Mouse (Mus musculus) embryonic fibroblast, embryonic 13.5 days (primary cell): ENCODE data around the gene Jam2. TPM values are rescaled to one million over a fixed set of nuclear protein-coding genes. Genes with fewer than 3 reads are reported as not detected.

Experiments
- H3K27ac ChIP-seq: 2 replicates; pipeline ENCODE4 v1.5.1; 2012; ENCODE audit warnings: low read length, control low read depth, inconsistent platforms; ENCODE audit not compliant: insufficient read depth
- H3K4me1 ChIP-seq: 2 replicates; pipeline ENCODE4 v1.6.1; 2011; ENCODE audit warnings: low read length; ENCODE audit not compliant: control insufficient read depth, insufficient read depth
- H3K4me3 ChIP-seq: 2 replicates; pipeline ENCODE4 v1.5.1; 2011; ENCODE audit warnings: mild to moderate bottlenecking, control low read depth, low read length; ENCODE audit not compliant: insufficient read depth
- CTCF ChIP-seq: IDR thresholded peaks from 2 replicates; pipeline ENCODE4 v1.5.1; 2011; ENCODE audit warnings: mild to moderate bottlenecking, control low read depth, low read length, moderate library complexity, borderline replicate concordance; ENCODE audit not compliant: insufficient read depth
- POLR2A ChIP-seq: IDR thresholded peaks from 2 replicates; pipeline ENCODE4 v1.6.1; 2011; ENCODE audit warnings: low read depth, mild to moderate bottlenecking, control low read depth, low read length, moderate library complexity
- polyA plus RNA-seq: library from polyadenylated mRNA; stranded (reverse); fragments of >200 nt; gene quantifications from 2 replicates; pipeline ENCODE4 v1.2.4, GENCODE M21; 2011; ENCODE audit warnings: low read depth; ENCODE audit not compliant: missing spikeins, insufficient read length

The Jam2 gene
- polyA plus RNA-seq, 1 experiment, result 5.5 TPM

DNA sequence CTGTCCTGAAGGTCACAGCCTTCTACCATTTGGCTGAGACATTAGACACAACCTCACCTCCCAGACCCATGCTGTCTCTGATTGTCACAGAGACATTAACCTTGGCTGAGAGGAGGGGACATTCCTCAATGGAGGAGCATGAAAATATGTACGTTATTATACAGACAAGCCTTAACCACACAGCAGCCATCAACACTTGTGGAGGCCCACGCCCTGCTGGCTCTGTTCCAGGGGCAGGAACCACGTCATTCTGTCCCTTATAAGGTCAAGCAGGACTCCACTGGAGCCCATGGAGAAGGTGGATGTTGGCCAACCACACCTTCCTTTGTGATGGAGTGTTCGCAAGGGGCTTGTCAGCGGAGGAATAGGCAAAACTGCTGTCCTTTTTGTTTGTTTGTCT is 5.8 kb downstream of the Jam2 start:
- Histone ChIP-seq H3K4me1 (no peaks in the 10 kb centered on the region), H3K4me3 (no peak overlapping the region), H3K27ac (no peak overlapping the region)
- no peak for TF ChIP-seq CTCF
- TF ChIP-seq POLR2A, result no peak

DNA sequence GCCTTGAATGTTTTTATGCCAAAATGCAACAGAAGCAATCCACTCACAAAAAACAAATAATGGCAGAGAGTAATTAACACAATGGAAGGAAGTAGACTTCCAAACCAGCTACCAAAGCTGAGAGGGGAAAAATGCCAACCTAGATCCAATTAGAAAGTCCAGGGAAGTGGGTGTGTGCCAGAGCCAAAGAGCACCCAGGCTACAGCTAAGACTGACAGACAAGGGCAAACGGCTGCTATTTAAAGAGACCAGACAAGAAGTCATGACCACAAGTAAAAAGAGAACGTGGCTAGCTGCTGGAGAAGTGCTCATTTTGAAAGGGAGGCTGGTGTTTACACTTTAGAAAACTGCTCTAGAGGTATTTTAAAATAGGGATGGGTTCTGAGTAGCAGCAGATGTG is 9.4 kb downstream of the Jam2 start:
- Histone ChIP-seq H3K4me3 (no peak overlapping the region), H3K4me1 (no peaks in the 10 kb centered on the region), H3K27ac (no peak overlapping the region)
- TF ChIP-seq CTCF (no peak), POLR2A (no peak)

DNA sequence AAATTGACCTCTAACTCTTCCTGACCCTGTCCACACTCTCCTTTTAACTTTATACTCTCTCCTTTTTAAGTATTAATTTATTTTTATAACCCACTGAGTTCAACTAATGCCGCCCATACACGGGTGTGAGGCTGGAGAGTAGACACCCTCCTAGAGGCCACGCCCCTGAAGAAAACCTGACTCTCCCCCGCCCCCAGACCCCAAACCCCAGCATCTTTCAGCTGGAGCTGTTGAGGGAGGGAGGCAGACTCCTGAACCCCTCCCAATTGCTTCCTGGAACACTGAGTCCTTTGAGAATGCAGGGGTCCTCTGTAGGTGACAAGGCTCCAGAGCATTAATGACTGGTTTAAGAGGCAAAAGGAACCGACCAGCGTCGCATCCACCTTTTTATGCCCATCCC is 11.0 kb downstream of the Jam2 start:
- no peaks in the 10 kb centered on the region; the same call in 1 of the 2 replicates for H3K4me1 ChIP-seq
- TF ChIP-seq POLR2A, result no peak
- no peak for TF ChIP-seq CTCF
- no peak overlapping the region for H3K4me3 ChIP-seq
- no peak overlapping the region for H3K27ac ChIP-seq

DNA sequence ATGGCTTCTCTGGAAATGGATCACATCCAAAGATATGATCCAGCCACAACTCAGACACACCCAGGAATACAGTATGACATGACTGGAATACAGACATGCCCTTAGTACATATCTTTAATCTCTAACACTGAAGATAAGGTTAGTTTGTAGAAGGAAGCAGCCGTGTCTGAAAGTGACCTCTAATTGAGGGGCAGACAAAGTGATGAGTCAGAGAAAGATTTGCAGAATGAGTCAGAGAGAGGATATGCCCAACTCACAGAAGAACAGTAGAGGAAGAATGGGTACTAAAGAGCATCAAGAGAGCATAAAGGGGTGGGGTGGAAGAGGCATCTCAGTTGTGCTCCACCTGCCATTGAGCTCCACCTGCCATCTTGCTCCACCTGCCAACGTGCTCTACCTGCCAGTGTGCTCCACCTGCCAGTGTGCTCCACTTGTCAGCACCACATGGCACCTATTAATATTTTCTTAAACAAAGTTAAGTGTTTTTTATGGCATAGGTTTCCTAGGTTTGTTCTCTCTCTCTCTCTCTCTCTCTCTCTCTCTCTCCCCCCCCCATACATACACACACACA is 16.8 kb downstream of the Jam2 start:
- Histone ChIP-seq H3K27ac (no peak overlapping the region), H3K4me3 (no peak overlapping the region), H3K4me1 (no peaks in the 10 kb centered on the region; the same call in 1 of the 2 replicates)
- TF ChIP-seq CTCF, result no peak
- TF ChIP-seq POLR2A, result no peak

DNA sequence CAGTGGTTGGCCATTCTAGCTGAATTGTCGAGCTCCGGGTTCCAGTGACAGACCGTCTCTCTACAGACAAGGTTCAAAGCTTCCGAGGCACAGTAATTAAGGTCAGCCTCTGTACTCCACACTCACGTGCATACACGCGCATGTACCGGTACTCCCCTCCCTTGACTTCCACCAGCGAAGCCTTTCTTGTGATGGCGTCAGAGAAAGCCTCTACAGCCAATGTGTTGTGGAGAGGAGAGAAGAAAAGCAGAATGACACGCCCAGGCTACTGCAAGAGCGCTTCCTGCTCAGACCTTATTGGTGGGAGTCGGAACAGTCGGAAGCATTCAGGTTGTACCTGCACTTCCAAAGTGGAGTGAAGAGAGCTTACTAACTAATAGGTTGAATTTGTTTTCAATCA is 19.5 kb downstream of the Jam2 start:
- Histone ChIP-seq H3K4me3 (no peak overlapping the region), H3K27ac (no peak overlapping the region), H3K4me1 (no peaks in the 10 kb centered on the region; the same call in 1 of the 2 replicates)
- TF ChIP-seq CTCF (no peak), POLR2A (no peak)

DNA sequence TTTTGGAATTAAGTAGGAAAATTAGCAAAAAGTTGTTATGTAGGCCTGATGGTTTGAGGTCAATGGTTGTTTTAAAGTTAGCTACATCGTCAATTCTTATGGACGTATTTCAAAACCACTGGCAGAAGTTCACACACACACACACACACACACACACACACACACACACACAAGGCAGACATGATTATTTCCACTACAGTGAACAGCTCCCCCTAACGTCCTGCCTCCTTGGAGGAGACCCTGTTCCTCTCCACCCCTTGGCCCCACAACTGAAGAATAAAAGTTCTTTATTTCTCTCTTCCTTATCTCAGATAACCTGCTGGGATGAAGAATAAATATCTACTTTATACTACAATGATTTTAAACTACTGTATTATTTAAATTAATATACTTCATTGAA is 21.4 kb downstream of the Jam2 start:
- no peak overlapping the region for H3K4me3 ChIP-seq
- H3K4me1 ChIP-seq, result no peaks in the 10 kb centered on the region
- no peak overlapping the region for H3K27ac ChIP-seq
- no peak for TF ChIP-seq POLR2A
- no peak for TF ChIP-seq CTCF

DNA sequence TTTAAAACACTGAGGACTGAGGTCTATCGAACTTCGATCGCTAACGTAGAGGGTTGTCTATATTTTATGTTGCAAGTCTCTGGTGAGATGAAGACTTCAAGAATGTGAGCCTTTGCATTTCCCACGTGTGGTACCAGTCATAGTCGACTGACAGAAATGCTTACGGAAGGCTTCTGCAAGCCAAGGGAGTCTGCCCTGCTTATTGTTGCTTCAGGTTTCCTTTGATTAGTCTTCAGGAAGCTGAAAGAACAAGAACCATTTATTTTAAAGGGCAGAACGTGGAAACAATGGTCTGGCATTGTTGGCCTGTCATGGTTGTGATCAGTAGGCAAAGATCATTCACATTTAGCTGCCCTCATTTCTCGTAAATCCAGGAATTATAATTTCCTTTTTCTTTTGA is 22.8 kb downstream of the Jam2 start:
- Histone ChIP-seq H3K4me1 (no peaks in the 10 kb centered on the region), H3K4me3 (no peak overlapping the region), H3K27ac (no peak overlapping the region)
- TF ChIP-seq POLR2A (no peak), CTCF (no peak)

DNA sequence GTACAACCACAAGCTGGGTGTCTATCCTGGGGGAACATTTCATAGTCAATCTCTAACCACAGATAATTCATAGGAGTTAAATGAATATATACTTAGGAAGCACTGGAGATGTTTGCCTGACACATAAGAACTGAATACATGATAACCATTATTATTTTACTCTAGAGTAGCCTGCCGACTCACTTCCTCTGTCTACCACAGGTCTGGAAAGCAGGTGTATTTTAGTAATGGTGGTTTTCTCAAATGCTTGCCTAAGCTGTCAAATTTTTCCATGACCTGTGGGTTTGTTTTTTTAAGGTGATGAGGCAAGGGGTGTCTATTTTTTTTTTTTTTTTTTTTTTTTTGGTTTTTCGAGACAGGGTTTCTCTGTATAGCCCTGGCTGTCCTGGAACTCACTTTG is 26.1 kb downstream of the Jam2 start:
- H3K27ac ChIP-seq, result no peak overlapping the region
- no peak for TF ChIP-seq POLR2A
- no peak for TF ChIP-seq CTCF

DNA sequence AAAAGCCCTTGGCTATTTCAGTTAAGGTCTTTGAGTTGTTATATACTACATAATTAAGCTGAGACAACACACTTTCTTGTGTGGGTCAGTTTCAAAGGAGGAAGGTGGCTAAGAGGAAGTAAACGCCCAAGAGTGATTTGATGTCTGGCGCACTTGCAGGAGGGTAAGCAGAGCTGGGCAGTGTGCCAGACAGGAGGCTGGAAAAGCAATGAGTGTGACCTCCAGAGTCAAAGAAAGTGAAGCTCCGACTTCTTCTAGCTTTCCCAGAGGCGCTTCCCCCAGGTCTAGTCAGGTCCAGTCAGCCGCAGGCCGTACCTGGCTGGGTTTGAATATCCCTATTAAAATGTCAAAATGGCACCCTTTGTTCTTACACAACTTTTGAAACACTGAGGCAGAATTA is 28.3 kb downstream of the Jam2 start:
- H3K4me1 ChIP-seq, result no peaks in the 10 kb centered on the region
- TF ChIP-seq POLR2A (no peak), CTCF (no peak)
- no peak overlapping the region for H3K27ac ChIP-seq
- no peak overlapping the region for H3K4me3 ChIP-seq

More for the DNA sequence above, 26.1 kb downstream of the Jam2 start:
- H3K4me3 ChIP-seq, result no peak overlapping the region
- no peaks in the 10 kb centered on the region for H3K4me1 ChIP-seq

DNA sequence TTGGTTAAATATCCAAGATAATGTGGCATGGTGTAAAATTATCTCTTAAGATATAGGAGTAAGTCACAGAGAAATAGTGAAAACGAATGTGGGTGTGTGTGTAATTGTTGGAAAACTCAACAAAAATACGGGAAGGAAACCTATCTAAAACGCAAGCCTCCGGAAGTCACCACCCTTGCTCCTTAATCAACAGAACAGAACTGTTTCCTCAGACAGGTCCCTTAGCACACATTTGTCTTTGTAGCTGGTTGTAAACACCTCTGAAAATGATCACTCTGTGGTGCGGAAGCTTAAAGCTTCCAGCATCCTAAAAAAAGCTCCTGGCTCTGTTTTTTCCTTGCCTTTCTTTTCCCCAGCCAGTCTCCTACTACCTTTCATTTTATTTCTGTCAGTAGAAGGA is 30.9 kb downstream of the Jam2 start:
- no peak for TF ChIP-seq CTCF
- TF ChIP-seq POLR2A, result no peak
- H3K27ac ChIP-seq, result no peak overlapping the region
- H3K4me3 ChIP-seq, result no peak overlapping the region
- H3K4me1 ChIP-seq, result no peaks in the 10 kb centered on the region

DNA sequence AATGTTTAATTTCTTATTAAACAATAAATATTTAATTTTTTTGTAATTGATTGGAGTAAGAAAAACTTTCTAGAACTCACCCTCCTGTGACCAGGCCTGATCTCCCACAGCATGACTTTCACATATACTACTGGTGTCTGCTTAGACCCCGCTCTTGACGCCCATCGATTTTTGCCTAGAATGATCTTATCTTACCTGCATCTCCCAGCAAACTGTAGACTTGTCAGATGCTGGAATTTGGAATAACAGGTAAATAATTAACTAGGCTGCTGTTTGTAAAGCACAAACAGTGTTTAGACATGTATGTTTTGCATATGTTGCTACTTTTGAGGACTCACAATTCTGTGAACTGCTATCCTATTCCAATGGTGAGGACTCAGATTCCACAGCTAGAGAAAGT is 32.3 kb downstream of the Jam2 start:
- H3K27ac ChIP-seq, result no peak overlapping the region
- no peak for TF ChIP-seq CTCF
- no peak for TF ChIP-seq POLR2A
- no peaks in the 10 kb centered on the region; the same call in 1 of the 2 replicates for H3K4me1 ChIP-seq
- H3K4me3 ChIP-seq, result no peak overlapping the region
